Mouse (Mus musculus) heart, adult 2 months (tissue): ENCODE measurements around the gene Tgif1.

ENCODE experiments used
- CTCF ChIP-seq: fragments of 200-600 bp; IDR thresholded peaks from 2 replicates; pipeline ENCODE4 v1.8.1; 2022; ENCODE audit warnings: antibody characterized with exemption, mild to moderate bottlenecking, moderate library complexity
- EP300 ChIP-seq: fragments of 200-500 bp; IDR thresholded peaks from 2 replicates; pipeline ENCODE4 v1.6.1; 2011; ENCODE audit warnings: low read depth, low read length, control low read depth; ENCODE audit not compliant: insufficient read depth
- POLR2A ChIP-seq: fragments of 200-500 bp; IDR thresholded peaks from 2 replicates; pipeline ENCODE4 v1.6.1; 2011; ENCODE audit warnings: mild to moderate bottlenecking, low read depth, low read length, control low read depth; ENCODE audit not compliant: insufficient read depth

DNA sequence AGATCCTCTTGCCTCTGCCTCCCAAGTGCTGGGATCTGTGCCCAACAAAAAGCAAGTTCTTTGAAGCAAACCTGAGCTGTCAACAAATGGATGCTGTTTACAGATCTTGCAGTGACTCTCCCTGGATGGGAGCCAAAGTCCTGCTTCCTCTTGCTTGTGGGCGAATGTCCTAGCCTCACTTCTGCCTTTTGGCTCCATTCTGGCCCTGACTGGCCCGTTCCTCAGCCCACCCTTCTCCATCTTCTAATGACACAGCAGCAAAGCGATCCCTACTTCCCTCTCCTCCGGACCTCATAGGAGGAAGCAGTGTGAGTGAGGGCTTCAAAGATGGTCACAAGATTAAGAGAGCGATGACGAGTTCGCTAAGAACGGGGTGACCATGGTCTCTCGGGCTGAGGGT is 20.8 kb downstream of the Tgif1 start:
- peak; percentile 46; the same call in 1 of the 2 replicates for TF ChIP-seq POLR2A
- no peak for TF ChIP-seq CTCF
- no peak for TF ChIP-seq EP300
